Mouse (Mus musculus) adrenal gland, postnatal 14 days (tissue): ENCODE measurements around the gene Acp7. TPM values are rescaled to one million over a fixed set of nuclear protein-coding genes. Genes with fewer than 3 reads are reported as not detected.
A peak's percentile ranks its signal among the peaks of the same experiment; 100 is the strongest.
"Not testable (repeated sequence)": the region's sequence is repeated elsewhere in the genome, so short reads cannot be mapped to it uniquely, and the experiment has no call there.

Source experiments
- DNase-seq: peaks from one replicate; pipeline ENCODE4 v3.0.0; 2021; ENCODE audit warnings: mixed read lengths
- long read RNA-seq, 2 experiments: library from polyadenylated mRNA; stranded (forward); transcript quantifications; one replicate each; pipeline ENCODE4 v2.0.0; 2021
- total RNA-seq: library from RNA; stranded (reverse); gene quantifications from 2 replicates; pipeline ENCODE4 v1.2.3, GENCODE M21; 2021

The Acp7 gene
- total RNA-seq: not detected in 2 replicates
- long read RNA-seq, experiment 1: 0 reads
- long read RNA-seq, experiment 2: 0 reads

- no peak for DNase-seq
Observed at GRCm38 (mm10) chr7:28631073-28631472, at the start of gene Acp7. Gene Acp7, minus strand, starts transcription at chr7:28631332.

- no peak for DNase-seq
Observed at GRCm38 (mm10) chr7:28677624-28678023, 46.5 kb upstream of the Acp7 start.

DNA sequence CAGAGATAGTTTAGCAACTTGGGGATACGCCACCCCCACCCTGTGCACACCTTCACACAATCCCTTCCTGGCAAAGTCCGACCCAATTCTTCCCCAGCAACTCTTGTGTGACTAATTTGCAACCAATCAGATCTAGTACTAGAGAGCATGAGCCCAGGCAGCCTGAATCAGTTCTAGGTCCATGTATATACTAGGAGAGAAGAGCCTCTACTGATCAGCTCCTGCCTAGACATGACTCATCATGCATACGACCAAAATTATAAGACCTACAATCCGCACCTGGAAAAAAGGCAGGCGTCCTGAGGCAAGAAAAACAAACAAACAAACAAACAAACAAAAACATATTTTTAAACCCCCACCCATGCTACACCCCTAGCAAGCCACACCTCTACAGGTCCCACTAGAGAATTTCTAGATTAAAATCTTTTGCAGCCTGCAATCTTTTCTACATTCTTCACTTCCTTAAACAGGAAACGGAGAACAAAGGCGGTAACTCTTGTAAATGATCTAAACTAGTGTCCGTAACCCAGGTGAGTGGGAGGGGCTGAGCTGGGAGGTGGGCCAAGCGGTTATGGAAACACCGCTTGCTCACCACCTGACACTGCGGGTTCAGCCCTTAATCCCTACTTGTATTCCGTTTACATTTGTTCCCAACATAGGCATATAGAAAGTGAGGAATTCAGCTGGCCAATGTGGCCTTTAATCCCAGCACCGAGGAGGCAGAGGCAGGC is 45.8 kb upstream of the Acp7 start:
- DNase-seq: no peak

DNA sequence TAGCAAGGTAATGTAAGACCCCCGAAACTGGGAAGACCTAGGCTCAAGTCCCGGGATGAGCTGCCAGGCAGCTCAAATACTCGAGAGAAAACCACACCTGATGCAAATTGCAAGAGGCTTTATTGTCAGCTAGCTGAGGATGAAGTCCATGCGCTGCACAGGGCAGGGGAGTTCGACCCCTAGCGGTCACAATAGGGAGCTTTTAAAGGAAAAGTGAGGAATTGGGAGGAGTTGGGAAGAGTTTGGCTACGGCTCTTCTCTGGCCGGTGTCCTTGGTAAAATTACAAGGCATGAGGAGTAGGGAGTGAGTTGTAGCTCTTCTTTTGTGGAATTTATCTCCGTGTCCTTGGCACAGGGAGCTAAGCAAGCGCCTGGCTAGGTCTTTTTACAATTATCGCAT is 44.6 kb upstream of the Acp7 start:
- peak; percentile 76 for DNase-seq

- DNase-seq: no peak
Observed at GRCm38 (mm10) chr7:28674994-28675393, 43.9 kb upstream of the Acp7 start.

DNA sequence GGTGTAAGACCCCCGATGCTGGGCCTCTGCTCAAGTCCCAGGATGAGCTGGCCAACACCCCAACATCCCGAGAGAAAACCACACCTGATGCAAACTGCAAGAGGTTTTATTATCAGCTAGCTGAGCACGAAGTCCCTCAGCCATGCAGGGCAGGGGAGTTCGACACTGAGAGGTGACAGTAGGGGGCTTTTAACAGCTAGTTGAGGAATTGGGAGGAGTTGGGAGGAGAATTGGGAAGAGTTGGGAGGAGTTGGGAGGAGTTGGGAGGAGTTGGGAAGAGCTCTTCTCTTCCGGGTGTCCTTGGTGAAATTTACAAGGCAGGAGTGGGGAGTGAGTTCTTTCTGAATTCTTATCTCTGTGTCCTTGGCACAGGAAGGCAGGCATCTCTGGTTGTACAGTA is 41.7 kb upstream of the Acp7 start:
- DNase-seq: not testable (repeated sequence)

DNA sequence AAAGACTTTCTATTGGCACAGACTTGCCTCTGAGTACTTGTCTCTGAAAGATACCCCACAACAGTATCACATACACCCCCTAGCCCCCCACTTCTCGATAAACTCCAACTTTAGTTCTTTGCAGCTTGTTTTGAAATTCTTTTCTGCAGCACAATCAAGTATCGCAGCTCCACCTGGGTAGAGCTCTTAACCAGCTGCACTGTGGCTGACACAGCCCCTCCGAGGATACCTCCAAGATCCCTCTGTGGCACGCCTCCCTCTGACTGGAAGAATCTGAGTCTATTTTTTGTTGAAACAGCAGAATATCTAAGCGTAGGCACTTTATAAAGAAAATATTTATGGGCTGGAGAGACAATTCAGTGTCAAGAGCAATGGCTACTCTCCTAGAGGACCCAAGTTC is 41.1 kb upstream of the Acp7 start:
- no peak for DNase-seq

- no peak for DNase-seq
Observed at GRCm38 (mm10) chr7:28671172-28671571, 40.0 kb upstream of the Acp7 start.

DNA sequence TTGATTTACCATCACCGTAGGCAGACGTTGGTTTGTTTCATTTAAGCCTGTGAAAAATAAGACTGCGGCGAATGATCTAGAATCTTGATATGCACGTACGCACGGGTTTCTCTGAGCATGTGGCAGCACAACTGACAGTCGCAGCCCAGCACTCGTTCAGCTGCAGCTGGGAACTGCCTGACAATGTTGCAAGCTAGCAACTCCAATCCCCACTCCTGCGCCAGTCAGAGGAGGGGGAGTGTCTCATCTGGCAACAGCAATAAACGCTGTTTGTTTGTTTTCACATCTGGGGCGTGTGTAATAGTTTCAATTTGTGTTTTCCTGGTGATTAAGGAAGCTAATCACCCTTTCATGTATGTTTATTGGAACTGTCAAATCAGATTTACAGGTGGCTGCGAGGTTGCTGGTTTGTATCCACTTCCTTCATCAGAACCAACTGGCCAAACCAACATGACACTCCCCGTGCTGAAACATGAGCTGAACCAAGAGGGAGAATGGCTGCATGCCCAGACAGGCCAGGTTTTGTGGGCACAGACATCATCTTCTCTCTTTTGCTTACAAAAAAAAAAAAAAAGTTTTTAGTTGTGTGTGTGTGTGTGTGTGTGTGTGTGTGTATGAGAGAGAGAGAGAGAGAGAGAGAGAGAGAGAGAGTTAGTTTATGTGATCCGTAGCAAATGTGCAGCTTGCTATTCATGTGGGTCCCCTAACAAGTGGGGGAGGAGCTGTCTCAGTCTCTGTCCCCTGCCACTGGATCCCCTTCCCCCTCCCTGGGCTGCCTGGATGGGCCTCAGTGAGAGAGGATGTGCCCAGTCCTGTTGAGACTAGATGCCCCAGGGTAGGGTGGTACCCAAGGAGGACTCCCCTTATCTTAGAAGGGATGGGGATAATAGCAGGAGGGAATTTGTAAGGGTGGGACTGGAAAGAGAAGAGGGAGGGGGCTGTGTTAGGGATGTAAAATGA is 34.8 kb upstream of the Acp7 start:
- DNase-seq: no peak

GRCm38 (mm10) chr7:28656430-28656829 is 25.3 kb upstream of the Acp7 start:
- DNase-seq: no peak

DNA sequence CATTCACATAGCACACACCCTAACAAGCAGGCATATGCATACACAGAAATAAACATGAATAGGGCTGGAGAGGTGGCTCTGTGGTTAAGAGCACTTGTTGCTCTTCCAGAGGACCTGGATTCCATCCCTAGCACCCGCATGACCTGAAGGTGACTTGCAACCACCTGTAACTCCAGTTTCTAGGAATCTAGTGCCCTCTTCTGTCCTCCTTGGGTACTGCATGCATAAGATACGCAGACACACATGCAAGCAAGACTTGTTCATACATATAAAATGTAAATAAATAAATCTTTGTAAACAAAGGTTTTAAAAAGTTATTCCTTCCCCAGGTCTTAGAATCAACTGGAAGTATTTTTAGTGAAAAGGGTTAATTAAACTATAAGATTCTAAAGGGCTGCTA is 20.0 kb upstream of the Acp7 start:
- DNase-seq: no peak

DNA sequence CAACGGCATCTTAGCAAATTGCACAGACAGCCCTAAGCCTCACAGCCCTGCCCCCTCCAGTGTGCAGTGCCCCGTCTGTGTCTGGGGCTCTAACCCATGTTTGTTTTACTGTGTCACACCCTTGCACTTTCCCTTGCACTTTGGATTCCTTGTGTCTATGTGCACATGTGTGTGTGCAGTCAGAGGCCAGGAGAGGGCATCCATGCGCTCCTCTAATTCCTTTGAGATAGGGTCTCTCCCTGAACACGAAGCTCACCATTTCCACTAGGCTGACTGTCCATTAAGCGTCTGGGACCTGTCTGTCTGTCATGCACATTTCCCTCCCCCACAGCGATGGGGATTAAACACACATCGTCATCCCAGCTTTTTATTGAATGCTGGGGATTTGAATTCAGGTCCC is 15.9 kb upstream of the Acp7 start:
- DNase-seq: no peak

GRCm38 (mm10) chr7:28645947-28646475 is 14.9 kb upstream of the Acp7 start:
- no peak for DNase-seq

DNA sequence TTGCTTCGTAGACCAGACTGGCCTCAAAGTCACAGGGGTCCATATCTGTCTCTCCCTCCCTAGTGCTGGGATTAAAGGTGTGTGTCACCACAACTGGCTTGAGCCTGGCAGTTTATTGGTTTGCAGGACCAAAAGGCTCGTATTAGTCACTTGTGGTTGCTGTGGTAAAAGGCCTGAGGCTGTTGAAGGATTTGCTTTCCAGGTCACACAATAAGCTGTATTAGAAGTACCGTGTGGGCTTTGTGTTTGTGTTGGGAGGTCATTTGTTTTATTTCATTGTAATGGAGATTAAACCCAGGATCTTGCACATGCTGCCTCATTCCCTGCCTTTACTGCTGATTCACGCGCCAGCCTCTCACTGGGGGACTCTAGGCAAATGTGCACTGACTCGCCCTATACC is 14.2 kb upstream of the Acp7 start:
- no peak for DNase-seq

DNA sequence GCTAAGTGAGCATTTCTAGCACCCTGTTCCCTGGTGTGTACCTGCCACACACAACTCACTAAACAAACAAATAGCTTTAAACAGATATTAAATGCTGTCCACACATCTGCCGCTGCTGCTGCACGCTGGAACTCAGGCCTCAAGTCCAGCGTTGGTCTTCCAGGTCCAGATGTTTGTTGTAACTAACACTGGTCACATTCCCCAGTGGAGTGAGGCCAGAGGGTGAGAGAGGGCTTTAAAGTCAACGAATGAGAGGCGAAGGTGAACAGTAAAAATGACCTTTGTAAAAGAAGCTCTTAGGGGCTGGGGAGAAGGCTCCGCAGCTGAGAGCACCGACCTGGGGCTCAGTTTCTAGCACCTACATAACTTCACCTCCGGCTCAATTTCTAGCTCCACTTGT is 10.4 kb upstream of the Acp7 start:
- no peak for DNase-seq

DNA sequence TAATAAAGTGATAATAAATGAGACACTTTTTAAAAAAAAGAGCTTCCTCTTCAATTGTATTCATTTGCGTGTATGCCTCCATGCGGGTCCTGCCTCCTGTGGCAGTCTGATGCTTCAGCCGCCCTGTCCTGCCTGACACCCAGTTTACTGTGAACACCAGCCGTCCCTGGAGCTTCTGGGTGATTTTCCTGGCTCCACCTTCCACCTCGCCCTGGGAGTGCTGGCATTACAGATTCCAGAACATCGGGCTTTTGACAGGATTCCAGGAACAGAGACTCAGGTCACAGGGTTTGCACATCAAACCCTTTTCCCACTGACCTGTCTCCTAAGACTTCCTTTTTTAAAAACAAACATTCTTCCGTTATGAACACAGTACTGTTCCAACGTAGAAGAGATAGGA is 6.4 kb upstream of the Acp7 start:
- peak; percentile 45 for DNase-seq

DNA sequence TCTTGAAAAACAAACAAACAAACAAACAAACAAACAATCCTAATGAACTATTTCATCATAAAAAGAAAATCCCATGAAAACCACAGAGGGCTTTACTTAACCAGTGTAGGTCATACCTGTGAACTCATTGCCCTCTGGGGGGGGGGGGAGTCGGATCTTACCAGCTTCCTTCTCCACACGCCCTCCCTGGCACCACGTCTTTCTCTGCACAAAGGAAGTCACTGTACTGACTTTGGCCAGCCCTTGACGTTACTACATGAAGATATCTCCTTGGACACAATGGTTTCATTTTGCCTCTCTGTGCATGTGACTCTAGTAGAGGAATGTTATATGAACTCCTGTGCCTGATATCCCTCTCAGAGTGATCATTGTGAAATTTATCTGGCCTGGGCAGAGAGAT is 3.0 kb upstream of the Acp7 start:
- no peak for DNase-seq

DNA sequence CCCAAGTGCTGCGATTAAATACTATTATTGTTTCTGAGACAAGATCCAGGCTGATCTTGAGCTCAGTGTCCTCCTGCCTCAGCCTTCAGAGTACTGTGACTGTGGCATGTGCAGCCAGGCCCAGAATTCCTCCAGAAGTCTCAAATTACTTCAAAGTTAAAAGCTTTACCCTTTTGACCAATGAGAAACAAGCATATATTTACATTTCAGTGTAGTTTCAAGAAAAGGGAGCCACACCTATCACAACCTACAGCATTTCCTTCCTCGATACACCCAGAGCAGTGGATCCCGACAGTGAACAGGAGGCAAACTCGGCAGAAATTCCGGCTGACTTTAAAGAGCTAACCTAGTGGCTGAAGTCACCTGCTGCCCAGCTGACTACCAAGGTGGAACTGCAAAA is 6.3 kb downstream of the Acp7 start:
- no peak for DNase-seq

DNA sequence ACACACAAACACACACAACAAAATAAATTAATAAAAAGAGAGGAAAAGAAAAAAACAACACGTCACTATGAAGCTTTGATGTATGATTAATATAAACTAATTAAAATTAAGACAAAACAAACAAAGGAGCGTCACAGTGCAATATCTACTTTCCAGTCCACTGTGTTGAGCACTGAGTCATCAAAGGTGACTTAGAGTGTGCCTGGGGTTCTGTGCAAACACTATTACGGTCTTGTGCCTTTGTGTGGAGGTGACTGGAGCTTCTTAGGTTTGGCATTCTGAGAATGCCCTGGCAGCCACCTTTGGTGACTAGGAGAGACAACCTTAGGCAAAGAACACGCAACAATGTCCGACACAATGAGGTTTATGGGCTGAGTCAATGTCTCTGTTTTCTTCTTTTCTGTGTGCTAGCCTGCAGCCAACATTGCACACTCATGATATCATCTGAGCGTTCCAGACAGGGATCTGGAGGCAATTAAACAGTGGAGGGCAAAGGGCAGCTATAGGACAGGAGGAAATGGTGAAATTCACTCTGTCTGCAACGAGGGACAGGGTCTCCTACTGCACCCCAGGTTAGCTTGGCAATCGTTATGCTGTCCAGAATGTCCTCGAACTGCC is 11.9 kb downstream of the Acp7 start:
- DNase-seq: no peak

DNA sequence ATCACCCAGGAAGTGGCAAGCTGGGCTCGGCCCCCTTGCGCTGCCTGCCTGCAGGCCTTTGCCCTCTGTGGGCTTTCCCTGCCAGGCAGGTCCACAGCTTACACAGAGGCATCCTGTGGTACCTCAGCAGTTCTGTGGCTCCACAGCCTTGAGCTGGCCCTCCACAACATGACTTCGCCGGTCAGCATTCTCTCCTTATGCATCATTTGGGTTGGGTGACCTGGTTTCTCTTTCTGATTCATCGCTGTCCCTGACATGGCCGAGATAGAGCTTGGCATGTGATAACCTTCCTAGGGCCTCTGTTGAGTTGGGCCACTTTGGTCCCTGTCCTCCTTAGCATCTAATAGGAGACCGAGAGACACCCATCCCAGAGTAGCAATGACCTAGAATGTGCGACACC is 25.2 kb downstream of the Acp7 start:
- DNase-seq: peak; percentile 53

DNA sequence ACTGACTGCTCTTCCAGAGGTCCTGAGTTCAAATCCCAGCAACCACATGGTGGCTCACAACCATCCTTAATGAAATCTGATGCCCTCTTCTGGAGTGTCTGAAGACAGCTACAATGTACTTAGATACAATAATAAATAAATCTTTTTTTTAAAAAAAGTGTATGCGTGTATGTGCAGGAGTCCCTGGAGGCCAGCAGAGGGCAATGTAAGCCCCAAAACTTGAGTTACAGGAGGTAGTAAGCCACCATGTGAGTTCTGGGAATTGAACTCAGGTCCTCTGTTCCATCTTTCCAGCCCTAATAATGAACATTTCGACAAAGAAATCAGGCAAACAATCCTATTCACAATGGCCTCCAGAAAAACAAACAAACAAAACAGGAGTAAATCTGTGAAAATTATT is 27.3 kb downstream of the Acp7 start:
- DNase-seq: not testable (repeated sequence)

DNA sequence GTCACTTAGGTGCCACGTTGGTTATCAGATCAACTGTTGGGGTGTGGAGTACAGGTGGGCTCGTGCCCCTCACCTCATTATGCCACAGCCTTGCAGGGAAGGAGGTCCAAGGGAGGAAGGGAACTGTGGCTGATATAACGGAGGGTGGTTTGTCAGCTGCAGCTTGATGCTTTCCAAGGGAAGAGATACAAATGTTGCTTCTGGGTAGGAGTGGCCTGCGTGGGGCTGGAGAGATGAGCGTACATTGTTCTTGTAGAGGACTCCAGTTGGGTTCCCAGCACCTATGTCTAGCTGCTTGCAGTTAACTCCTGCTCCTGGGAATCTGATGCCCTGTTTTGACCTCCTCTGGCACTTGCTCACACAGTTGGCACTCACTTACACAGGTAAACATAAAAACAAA is 28.0 kb downstream of the Acp7 start:
- no peak for DNase-seq

- DNase-seq: peak; percentile 68
Observed at GRCm38 (mm10) chr7:28601668-28602067, 29.5 kb downstream of the Acp7 start.
